Mouse (Mus musculus): ENCODE measurements around the gene Vmn2r92.
"Not testable (repeated sequence)": the region's sequence is repeated elsewhere in the genome, so short reads cannot be mapped to it uniquely, and the experiment has no call there.

Gene Vmn2r92

GRCm38 (mm10) chr17:18151587-18151986, at the start of gene Vmn2r92:
Gene Vmn2r92, plus strand, starts transcription at chr17:18151887.
- DNase-seq = not testable (repeated sequence)

DNA sequence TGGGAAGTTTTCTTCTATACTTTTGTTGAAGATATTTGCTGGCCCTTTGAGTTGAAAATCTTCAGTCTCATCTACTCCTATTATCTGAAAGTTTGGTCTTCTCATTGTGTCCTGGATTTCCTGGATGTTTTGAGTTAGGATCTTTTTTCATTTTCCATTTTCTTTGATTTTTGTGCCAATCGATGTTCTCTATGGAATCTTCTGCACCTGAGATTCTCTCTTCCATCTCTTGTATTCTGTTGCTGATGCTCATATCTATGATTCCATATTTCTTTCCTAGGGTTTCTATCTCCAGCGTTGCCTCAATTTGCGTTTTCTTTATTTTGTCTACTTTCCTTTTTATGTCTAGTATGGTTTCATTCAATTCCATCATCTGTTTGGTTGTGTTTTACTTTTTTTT, 49.4 kb upstream of the Vmn2r92 start:
- DNase-seq = not testable (repeated sequence)

DNA sequence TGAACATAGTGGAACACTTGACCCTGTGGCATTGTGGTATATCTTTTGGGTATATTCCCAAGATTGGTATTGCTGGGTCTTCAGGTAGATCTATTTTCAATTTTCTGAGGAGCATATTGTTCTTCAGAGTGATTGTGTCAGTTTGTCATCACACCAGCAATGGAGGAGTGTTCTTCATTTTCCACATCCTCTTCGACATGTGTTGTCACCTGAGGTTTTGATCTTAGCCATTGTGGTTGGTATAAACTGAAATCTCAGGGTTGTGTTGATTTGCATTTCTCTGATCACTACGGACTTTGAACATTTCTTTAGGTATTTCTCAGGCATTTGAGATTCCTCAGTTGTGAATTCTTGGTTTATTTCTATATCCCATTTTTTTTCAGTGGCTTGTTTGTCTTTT, 9.5 kb downstream of the Vmn2r92 start:
- DNase-seq = not testable (repeated sequence)

GRCm38 (mm10) chr17:18189732-18190131, 38.0 kb downstream of the Vmn2r92 start:
- no peak for DNase-seq

DNA sequence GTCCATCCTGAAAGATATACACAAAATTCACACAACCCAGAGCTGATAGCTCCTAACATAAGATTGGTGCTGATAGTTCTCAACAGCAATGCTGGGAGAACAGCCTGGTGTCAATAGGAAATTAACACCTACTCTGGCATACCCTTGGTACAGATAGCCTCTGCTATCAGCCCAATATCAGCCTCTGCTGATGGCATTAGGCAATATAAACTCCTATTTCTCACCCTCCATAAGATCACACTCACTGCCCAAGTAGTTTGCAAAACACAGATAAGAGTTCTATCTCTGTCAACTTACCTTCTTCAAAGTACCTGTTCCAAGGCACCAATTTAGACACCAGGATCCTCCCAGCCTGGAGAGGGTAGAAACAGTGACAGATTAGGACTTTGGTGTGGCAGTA, 69.6 kb downstream of the Vmn2r92 start:
- no peak for DNase-seq

GRCm38 (mm10) chr17:18231996-18232395, 80.3 kb downstream of the Vmn2r92 start:
- DNase-seq = no peak

GRCm38 (mm10) chr17:18236931-18237330, 85.2 kb downstream of the Vmn2r92 start:
- DNase-seq = no peak
